Mouse (Mus musculus) forebrain, embryonic 10.5 days (tissue): Measurements from ENCODE around the gene Mgat5b. TPM values are rescaled to one million over a fixed set of nuclear protein-coding genes. Genes with fewer than 3 reads are reported as not detected.
A peak's percentile ranks its signal among the peaks of the same experiment; 100 is the strongest.

ENCODE experiments used
- DNase-seq: peaks from one replicate; pipeline ENCODE4 v3.0.0-alpha.2; 2017; ENCODE audit warnings: low spot score; ENCODE audit errors: extremely low spot score
- H3K27ac ChIP-seq: fragments of 300-500 bp; sonication (generic); 2 replicates; pipeline ENCODE4 v1.5.1; 2016; ENCODE audit warnings: mild to moderate bottlenecking
- H3K27me3 ChIP-seq: fragments of 300-500 bp; sonication (generic); 2 replicates; pipeline ENCODE4 v1.6.1; 2016; ENCODE audit warnings: mild to moderate bottlenecking; ENCODE audit not compliant: poor library complexity, severe bottlenecking
- H3K36me3 ChIP-seq: fragments of 300-500 bp; sonication (generic); replicated peaks from 2 replicates; pipeline ENCODE4 v1.6.1; 2016; ENCODE audit warnings: mild to moderate bottlenecking, moderate library complexity
- H3K4me1 ChIP-seq: fragments of 300-500 bp; sonication (generic); 2 replicates; pipeline ENCODE4 v1.6.1; 2016
- H3K4me3 ChIP-seq: fragments of 300-500 bp; sonication (generic); 2 replicates; pipeline ENCODE4 v1.5.1; 2016; ENCODE audit warnings: mild to moderate bottlenecking, moderate library complexity
- H3K9me3 ChIP-seq: fragments of 300-500 bp; sonication (generic); 2 replicates; pipeline ENCODE4 v1.6.1; 2016; ENCODE audit warnings: mild to moderate bottlenecking, moderate library complexity
- WGBS: fragments of 180-500 bp; shearing (Covaris S2); methylation state at CpG from one replicate; pipeline ENCODE4 v1.1.7; 2016; 5-methylcytosine and 5-hydroxymethylcytosine counted together
- polyA plus RNA-seq: library from polyadenylated mRNA; unstranded; fragments of >200 nt; fragmentation: Nextera tagmentation; extraction: Ambion mirVana; gene quantifications from 2 replicates; pipeline ENCODE4 v1.2.1, GENCODE M21; 2016

The Mgat5b gene
- polyA plus RNA-seq, 1 experiment from 2014 or later, result 3.7 TPM

- Histone ChIP-seq H3K4me1 (peaks cover 11% of the 10 kb centered on the region), H3K36me3 (peaks cover 53% of the 10 kb centered on the region), H3K4me3 (no peak overlapping the region), H3K27ac (no peak overlapping the region), H3K27me3 (peaks cover 9% of the 10 kb centered on the region; the same call in 1 of the 2 replicates), H3K9me3 (no peaks in the 10 kb centered on the region)
- no peak for DNase-seq
- WGBS, result 87% methylated on average over 6 of the region's 6 CpGs
These were observed 9.4 kb downstream of the Mgat5b start for GRCm38 (mm10) chr11:116928031-116928430.

DNA sequence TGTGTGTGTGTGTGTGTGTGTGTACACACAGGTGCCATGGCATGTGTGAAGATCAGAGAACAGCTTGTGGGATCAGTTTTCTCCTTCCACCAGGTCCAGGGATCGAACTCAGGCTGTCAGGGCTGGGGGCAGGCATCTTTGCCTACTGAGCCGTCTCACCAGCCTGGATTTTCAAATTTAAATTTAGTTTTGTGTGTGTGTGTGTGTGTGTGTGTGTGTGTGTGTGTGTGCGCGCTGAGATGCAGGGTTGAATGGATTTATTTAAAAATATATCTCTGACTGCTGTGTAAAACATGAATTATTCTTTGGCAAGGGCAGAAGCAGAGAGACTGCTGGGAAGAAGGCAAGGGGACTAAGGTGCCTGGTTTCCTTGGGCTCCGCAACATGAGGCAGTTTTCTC is 16.2 kb downstream of the Mgat5b start:
- 90% methylated on average over 5 of the region's 5 CpGs for WGBS
- no peak overlapping the region for H3K27ac ChIP-seq
- H3K4me3 ChIP-seq, result no peak overlapping the region
- H3K36me3 ChIP-seq, result peaks cover 53% of the 10 kb centered on the region
- no peaks in the 10 kb centered on the region for H3K9me3 ChIP-seq
- peaks cover 11% of the 10 kb centered on the region for H3K27me3 ChIP-seq
- H3K4me1 ChIP-seq, result peaks cover 31% of the 10 kb centered on the region
- no peak for DNase-seq

DNA sequence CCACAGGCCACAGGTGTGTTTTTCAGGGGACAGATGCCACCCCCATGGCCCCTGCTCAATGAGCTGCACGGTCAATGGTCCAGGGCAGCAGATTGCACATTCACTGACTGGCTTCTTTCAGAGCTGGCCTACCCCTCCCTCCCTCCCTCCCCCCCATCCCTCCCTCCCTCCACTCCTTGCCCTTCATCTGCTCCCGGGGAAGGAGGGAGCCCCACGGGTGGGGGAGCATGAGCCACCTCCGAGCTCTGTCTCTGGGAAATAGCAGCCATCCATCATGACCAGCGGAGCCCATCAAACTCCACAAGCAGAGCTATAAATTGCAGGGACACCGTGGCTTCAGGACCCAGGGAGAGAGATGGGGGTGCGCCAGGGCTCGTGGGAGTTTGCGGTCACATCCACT is 16.7 kb downstream of the Mgat5b start:
- Histone ChIP-seq H3K36me3 (peaks cover 53% of the 10 kb centered on the region), H3K27ac (0 out of 2 replicates have a peak overlapping the region, but pooled peaks have one; percentile 3), H3K9me3 (no peaks in the 10 kb centered on the region), H3K4me1 (peaks cover 36% of the 10 kb centered on the region), H3K27me3 (peaks cover 11% of the 10 kb centered on the region), H3K4me3 (no peak overlapping the region)
- WGBS, result 62% methylated on average over 9 of the region's 9 CpGs
- no peak for DNase-seq

DNA sequence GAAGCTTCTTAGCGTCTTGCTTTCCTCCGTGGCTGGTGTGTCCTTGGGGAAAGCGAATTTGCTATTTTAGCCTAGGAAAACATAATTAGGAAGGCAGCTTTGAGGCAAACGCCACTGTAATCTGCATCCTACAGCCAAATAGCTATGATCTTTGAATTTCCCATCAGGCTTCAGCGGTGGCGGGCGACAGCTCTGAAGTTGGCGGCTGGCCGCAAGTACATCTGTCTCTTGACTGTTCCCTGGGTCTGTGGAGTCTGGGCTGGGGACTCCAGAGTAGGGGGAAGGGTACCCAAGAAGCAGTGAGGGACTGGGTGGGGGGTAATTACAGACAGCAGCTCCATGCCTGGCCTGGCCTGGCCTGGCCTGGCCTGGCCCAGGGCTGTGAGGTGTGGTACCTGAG is 17.3 kb downstream of the Mgat5b start:
- Histone ChIP-seq H3K9me3 (no peaks in the 10 kb centered on the region), H3K27me3 (peaks cover 11% of the 10 kb centered on the region), H3K36me3 (peaks cover 53% of the 10 kb centered on the region), H3K27ac (no peak overlapping the region), H3K4me1 (peaks cover 41% of the 10 kb centered on the region), H3K4me3 (no peak overlapping the region)
- WGBS, result 92% methylated on average over 9 of the region's 9 CpGs
- DNase-seq, result no peak

DNA sequence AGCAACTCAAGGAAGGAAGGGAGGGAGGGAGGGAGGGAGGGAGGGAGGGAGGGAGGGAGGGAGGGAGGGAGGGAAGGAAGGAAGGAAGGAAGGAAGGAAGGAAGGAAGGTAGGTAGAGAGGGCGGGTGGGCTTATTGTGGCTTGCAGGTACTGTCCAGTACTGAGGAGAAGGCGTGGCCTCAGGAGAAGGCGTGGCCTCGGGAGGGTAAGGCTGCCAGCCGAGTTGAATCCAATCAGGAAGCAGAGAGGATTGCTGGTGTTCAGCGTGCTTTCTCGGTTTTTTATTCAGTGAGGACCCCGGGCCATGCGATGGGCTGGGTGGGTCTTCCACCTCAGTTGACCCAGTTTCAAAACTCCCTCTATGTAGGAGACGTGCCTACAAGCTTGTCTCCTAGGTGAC is 18.5 kb downstream of the Mgat5b start:
- Histone ChIP-seq H3K4me3 (no peak overlapping the region), H3K36me3 (peaks cover 42% of the 10 kb centered on the region), H3K9me3 (no peaks in the 10 kb centered on the region), H3K4me1 (peaks cover 44% of the 10 kb centered on the region), H3K27ac (no peak overlapping the region), H3K27me3 (peaks cover 11% of the 10 kb centered on the region)
- DNase-seq, result no peak
- 53% methylated on average over 10 of the region's 10 CpGs for WGBS

GRCm38 (mm10) chr11:116940088-116940855 is 21.6 kb downstream of the Mgat5b start:
- peaks cover 11% of the 10 kb centered on the region for H3K27me3 ChIP-seq
- peaks cover 28% of the 10 kb centered on the region for H3K36me3 ChIP-seq
- under 1% methylated on average over 20 of the region's 20 CpGs for WGBS
- H3K4me1 ChIP-seq, result peaks cover 41% of the 10 kb centered on the region
- H3K9me3 ChIP-seq, result no peaks in the 10 kb centered on the region
- H3K27ac ChIP-seq, result peak overlapping the region; percentile 84
- peak; percentile 50 for DNase-seq
- H3K4me3 ChIP-seq, result peak overlapping the region; percentile 52

- 70% methylated on average over 4 of the region's 4 CpGs for WGBS
- Histone ChIP-seq H3K27me3 (no peaks in the 10 kb centered on the region), H3K36me3 (peaks cover 43% of the 10 kb centered on the region), H3K4me3 (no peak overlapping the region), H3K4me1 (peaks cover 18% of the 10 kb centered on the region), H3K27ac (0 out of 2 replicates have a peak overlapping the region, but pooled peaks have one; percentile 20), H3K9me3 (no peaks in the 10 kb centered on the region)
- no peak for DNase-seq
These were observed 25.7 kb downstream of the Mgat5b start for GRCm38 (mm10) chr11:116944346-116944745.

- Histone ChIP-seq H3K9me3 (no peaks in the 10 kb centered on the region), H3K36me3 (peaks cover 66% of the 10 kb centered on the region), H3K27me3 (0 out of 2 replicates have a peak, but pooled peaks cover 4% of the 10 kb centered on the region), H3K4me1 (peaks cover 11% of the 10 kb centered on the region), H3K27ac (no peak overlapping the region), H3K4me3 (no peak overlapping the region)
- WGBS, result 87% methylated on average over 9 of the region's 9 CpGs
- DNase-seq, result no peak
These were observed 31.2 kb downstream of the Mgat5b start for GRCm38 (mm10) chr11:116949832-116950231.

DNA sequence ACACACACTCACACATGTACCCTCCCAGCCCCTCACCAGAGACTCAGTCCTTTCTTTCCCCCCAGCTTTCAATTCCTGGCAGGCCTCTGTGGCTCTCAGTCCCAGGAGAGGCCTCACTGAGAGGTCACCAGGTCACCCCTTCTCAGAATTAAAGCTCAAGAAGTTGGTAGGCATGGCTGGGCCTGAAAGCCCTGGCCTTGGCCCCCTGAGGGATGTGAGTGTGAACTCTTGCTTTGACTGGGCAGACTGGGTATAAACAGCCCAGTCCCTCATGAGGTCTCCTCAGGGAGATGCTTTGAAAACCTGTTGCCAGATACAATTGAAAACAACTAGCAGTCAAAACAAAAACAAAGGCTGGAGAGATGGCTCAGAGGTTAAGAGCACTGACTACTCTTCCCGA is 32.8 kb downstream of the Mgat5b start:
- H3K36me3 ChIP-seq, result peaks cover 62% of the 10 kb centered on the region
- H3K4me3 ChIP-seq, result no peak overlapping the region
- no peak overlapping the region for H3K27ac ChIP-seq
- peaks cover 11% of the 10 kb centered on the region for H3K4me1 ChIP-seq
- 33% methylated on average over 1 of the region's 1 CpGs for WGBS
- H3K27me3 ChIP-seq, result 0 out of 2 replicates have a peak, but pooled peaks cover 4% of the 10 kb centered on the region
- H3K9me3 ChIP-seq, result no peaks in the 10 kb centered on the region
- no peak for DNase-seq

DNA sequence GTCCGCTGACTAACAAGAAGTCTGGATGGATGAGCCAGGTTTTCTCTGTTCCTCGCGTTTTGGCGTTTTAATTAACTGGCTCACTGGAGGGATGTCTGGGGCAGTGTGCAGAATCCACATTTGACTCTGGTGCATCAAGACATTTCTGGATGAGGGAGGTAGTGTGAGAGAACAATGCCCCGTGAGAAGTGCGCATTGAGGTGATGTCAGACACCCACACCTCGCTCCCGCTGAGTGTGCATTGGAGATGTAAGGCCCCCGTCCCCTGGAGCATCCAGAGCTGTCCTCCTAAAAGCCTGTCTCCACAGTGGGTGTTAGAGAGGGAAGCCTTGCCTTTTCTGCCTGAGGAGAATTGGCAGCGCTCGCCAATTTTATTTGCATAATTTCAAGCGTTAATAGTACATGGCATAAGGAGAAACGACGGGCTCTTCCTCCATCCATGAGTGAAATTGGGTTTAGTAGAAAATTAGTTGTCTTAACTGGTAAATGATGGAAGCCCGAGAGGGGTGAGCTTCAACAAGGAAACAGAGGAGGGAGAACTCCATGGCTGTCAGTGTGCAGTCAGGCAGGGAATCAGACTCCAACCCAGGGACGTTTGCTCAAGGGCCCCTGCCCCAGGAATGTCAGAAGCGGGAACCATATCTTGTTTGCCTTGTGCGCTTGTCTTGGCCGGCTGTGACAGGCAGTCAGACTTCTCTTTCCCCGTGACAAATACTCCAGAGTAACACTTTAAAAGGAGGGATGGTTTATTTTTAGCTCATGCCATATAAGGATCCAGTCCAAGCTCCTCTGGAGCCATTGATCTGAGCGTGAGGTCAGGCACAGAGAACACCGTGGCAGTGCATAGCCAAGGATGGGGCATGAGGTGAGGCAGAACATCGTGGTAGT is 35.8 kb downstream of the Mgat5b start:
- 0 out of 2 replicates have a peak, but pooled peaks cover 4% of the 10 kb centered on the region for H3K27me3 ChIP-seq
- peaks cover 13% of the 10 kb centered on the region for H3K4me1 ChIP-seq
- H3K9me3 ChIP-seq, result no peaks in the 10 kb centered on the region
- peaks cover 50% of the 10 kb centered on the region for H3K36me3 ChIP-seq
- no peak overlapping the region for H3K4me3 ChIP-seq
- no peak for DNase-seq
- 89% methylated on average over 23 of the region's 23 CpGs for WGBS
- H3K27ac ChIP-seq, result no peak overlapping the region

DNA sequence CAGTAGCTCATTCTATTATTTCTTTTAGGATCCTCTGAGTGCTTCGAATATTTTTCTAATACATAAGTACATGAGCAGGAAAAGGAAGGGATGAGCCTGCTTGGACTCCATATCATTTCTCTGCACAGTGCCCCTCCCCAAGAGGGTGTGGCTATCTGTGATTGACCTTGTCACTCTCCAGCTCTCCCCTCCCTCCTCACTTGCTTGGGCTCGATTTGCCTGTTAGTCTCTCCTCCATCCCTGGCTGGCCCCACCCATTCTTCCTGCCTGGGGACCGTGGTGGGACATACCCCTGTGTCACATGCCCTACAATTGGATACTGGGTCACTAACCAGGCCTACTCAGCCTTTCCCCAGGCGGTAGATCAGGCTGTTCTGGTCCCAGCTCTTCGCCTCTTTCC is 39.9 kb downstream of the Mgat5b start:
- H3K36me3 ChIP-seq, result peaks cover 23% of the 10 kb centered on the region
- H3K27ac ChIP-seq, result no peak overlapping the region; the same call in 1 of the 2 replicates
- H3K9me3 ChIP-seq, result no peaks in the 10 kb centered on the region
- H3K4me3 ChIP-seq, result no peak overlapping the region
- no peaks in the 10 kb centered on the region for H3K27me3 ChIP-seq
- H3K4me1 ChIP-seq, result 0 out of 2 replicates have a peak, but pooled peaks cover 2% of the 10 kb centered on the region
- no peak for DNase-seq
- WGBS, result 51% methylated on average over 5 of the region's 5 CpGs

GRCm38 (mm10) chr11:116965061-116965460 is 46.4 kb downstream of the Mgat5b start:
- Histone ChIP-seq H3K36me3 (peaks cover 25% of the 10 kb centered on the region), H3K27me3 (no peaks in the 10 kb centered on the region), H3K27ac (peak overlapping the region; percentile 62), H3K4me1 (peaks cover 28% of the 10 kb centered on the region), H3K9me3 (no peaks in the 10 kb centered on the region), H3K4me3 (no peak overlapping the region)
- no peak for DNase-seq
- WGBS, result 77% methylated on average over 7 of the region's 7 CpGs

DNA sequence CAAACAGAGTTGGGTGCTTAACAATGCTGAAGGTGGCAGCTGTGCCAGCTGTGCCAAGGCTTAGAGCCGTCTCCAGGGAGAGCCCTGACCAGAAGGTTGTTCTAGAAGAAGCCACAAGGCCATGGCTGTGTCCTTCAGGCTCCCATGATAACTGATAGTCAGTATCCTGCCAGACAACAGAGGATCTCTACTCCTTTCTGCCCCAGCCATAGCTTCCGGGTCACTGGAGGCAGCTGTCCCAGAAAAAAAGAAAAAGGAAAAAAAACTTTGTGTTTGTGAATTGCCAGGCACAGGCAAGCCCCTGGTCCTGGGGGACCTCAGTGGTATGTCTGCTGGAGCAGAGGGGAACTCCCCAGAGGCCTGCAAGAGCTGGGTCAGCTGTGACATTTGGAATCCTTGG is 47.3 kb downstream of the Mgat5b start:
- H3K27ac ChIP-seq, result peak overlapping the region; percentile 62
- 71% methylated on average over 2 of the region's 2 CpGs for WGBS
- no peak for DNase-seq

More for the DNA sequence above, 47.3 kb downstream of the Mgat5b start:
- H3K27me3 ChIP-seq, result no peaks in the 10 kb centered on the region
- H3K4me1 ChIP-seq, result peaks cover 28% of the 10 kb centered on the region
- H3K36me3 ChIP-seq, result peaks cover 25% of the 10 kb centered on the region
- no peaks in the 10 kb centered on the region for H3K9me3 ChIP-seq
- H3K4me3 ChIP-seq, result no peak overlapping the region
